Mouse (Mus musculus): ENCODE measurements around the gene Apeh.

The Apeh gene

DNA sequence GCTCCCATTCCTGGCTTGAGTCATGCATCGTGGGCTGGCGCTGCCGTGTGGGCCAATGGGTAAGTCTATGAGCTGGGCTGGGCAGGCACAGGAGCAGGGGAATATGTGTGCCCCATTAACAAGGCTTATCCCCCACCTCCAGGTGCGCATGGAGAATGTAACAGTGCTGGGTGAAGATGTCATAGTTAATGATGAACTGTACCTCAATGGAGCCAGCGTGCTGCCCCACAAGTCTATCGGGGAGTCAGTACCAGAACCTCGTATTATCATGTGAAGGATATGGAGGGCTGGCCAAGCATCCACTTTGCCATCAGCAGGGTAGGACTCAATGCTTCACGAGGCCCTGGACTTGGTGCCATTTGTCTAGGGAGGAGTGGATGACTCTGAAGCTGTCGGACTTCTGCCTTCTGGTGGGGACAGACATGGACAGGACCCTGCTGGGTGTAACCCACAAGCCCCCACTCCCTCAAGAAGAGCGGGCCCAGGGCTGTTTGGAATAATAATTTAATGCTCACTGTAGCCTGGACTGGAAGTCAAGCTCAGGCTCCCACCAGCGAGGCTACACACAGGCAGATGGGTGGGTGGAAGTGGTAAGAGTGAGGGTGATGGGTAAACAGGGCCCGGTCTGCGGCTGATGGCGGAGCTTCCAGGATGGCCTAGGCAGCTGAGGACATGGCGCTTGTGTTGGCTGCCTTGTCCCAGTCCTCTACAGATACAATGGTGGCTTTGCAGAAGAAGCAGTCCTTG, 43.0 kb downstream of the Apeh start:
- no peak for DNase-seq (ENCODE audit: low read depth)

GRCm38 (mm10) chr9:108049561-108050251, 44.7 kb downstream of the Apeh start:
- no peak for DNase-seq (ENCODE audit: low read depth)

DNA sequence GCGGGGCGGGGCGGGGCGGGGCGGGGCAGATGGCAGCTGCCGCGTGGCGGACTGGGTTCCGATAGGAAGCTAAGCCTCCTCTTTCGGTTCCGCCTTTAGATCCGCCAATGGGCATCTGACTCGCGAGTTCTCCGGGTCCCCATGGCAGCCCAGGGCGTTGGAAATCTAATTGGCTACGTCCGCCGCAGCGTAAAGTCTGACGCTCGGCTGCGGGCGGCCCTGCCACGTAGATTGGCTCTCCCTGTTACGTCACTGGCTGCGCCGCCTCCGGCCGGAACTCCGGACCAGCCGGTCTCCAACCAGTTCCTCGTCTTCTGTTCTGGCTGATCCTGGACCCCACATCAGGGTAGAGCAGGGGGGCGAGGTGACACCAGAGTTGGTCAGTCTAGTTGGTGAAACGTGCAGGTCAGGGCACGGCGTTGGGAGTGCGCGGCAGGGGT, 45.4 kb downstream of the Apeh start, which contains the start of gene Gmppb:
TSS of gene Gmppb (plus strand) at position 227 of the 440 bp plus-strand sequence.
- DNase-seq (ENCODE audit: low read depth) = peak; percentile 97

- peak; percentile 53 for DNase-seq (ENCODE audit: low read depth)
These were observed 45.8 kb downstream of the Apeh start for GRCm38 (mm10) chr9:108048566-108048955.

- no peak for DNase-seq (ENCODE audit: low read depth)
These were observed 46.5 kb downstream of the Apeh start for GRCm38 (mm10) chr9:108047601-108048565.

DNA sequence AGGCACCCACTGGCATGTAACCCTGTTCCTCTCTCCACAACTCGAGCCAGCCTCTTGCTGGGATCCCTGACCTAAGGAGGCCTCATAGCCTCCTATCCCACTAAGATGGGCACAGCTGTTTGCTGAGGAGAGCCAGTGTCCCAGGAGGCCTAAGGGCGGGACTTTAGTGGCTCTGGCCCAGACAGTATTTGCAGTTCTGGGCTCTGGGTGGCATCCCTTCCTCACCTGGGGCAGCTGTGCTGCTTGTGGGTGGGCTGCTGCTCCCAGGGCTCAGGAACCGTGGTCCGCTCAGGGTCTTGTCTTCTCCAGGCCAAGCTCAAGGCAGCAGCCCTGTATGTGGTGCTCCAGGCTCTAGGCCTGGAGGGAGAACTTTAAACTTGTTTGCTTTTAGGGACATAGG, 47.8 kb downstream of the Apeh start:
- no peak for DNase-seq (ENCODE audit: low read depth)

GRCm38 (mm10) chr9:108044751-108045492, 49.5 kb downstream of the Apeh start:
- DNase-seq (ENCODE audit: low read depth) = peak; percentile 31
